Mouse (Mus musculus) E14TG2a.4 (cell line): ENCODE results near the gene Snip1.

Experiments
- CTCF ChIP-seq: conservative IDR thresholded peaks from 2 replicates; pipeline ENCODE4 v1.5.1; 2014; ENCODE audit warnings: low read length
- NANOG ChIP-seq: IDR thresholded peaks from 2 replicates; pipeline ENCODE4 v1.6.1; 2014; ENCODE audit warnings: borderline replicate concordance, low read length, mixed read lengths
- POU5F1 ChIP-seq: IDR thresholded peaks from 2 replicates; pipeline ENCODE4 v1.6.1; 2014; ENCODE audit warnings: low read length, borderline replicate concordance

DNA sequence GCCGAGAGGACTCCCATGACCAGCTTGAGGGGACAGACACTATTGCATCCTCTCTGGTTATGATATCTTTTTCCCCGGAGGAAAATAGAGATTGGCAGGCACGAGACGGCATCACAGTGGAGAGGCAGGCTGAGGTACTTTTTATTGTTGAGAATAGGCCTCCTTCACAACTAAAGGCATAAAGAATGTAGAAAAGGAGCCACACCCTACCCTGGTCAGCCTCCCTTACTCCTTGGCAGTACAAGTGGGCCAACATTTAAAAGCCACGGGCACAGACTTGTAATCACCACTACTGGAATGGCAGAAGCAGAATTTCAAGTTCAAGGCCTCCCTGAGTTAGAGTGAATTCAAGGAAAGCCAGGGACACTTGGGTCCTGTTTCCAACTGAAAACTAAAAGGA lies 8.4 kb upstream of the Snip1 start:
- TF ChIP-seq CTCF (no peak), POU5F1 (no peak), NANOG (no peak)
